Mouse (Mus musculus) MEL (cell line): ENCODE results near the gene Mylk. TPM values are rescaled to one million over a fixed set of nuclear protein-coding genes. Genes with fewer than 3 reads are reported as not detected.

Experiments used
- DNase-seq: peaks from one replicate; pipeline ENCODE4 v3.0.0; 2011; ENCODE audit warnings: low read depth, low spot score
- H3K27ac ChIP-seq: 2 replicates; pipeline ENCODE4 v1.5.1; 2012; ENCODE audit warnings: low read depth, mild to moderate bottlenecking, control low read depth, low read length, moderate library complexity; ENCODE audit not compliant: control insufficient read depth
- H3K27me3 ChIP-seq, 2 experiments: fragments of 150-350 bp in 1 of 2; sonication (generic) in 1 of 2; 2 replicates each; pipeline ENCODE4 v1.6.1; 2012; ENCODE audit warnings: low read length in 2 of 2, mild to moderate bottlenecking in 2 of 2, improper control_type of control experiment in 1 of 2, moderate library complexity in 1 of 2; ENCODE audit not compliant: insufficient read depth in 2 of 2, control insufficient read depth in 1 of 2
- H3K36me3 ChIP-seq, 2 experiments: 2 replicates each; pipeline ENCODE4 v1.6.1; 2012 to 2014; ENCODE audit warnings: low read length in 2 of 2, improper control_type of control experiment in 1 of 2, inconsistent platforms in 1 of 2, mild to moderate bottlenecking in 1 of 2; ENCODE audit not compliant: insufficient read depth in 2 of 2, control insufficient read depth in 1 of 2
- H3K4me1 ChIP-seq, 2 experiments: fragments of 150-350 bp in 1 of 2; sonication (generic) in 1 of 2; 2 replicates each; pipeline ENCODE4 v1.6.1; 2012; ENCODE audit warnings: low read length in 2 of 2, improper control_type of control experiment in 1 of 2, mild to moderate bottlenecking in 1 of 2; ENCODE audit not compliant: insufficient read depth in 2 of 2, control insufficient read depth in 1 of 2
- H3K4me3 ChIP-seq, 2 experiments: fragments of 150-350 bp in 1 of 2; sonication (generic) in 1 of 2; 2 replicates each; pipeline ENCODE4 v1.5.1; 2012; ENCODE audit warnings: low read depth in 2 of 2, low read length in 2 of 2, mild to moderate bottlenecking in 2 of 2, moderate library complexity in 2 of 2, control low read depth in 1 of 2, improper control_type of control experiment in 1 of 2; ENCODE audit not compliant: control insufficient read depth in 1 of 2, insufficient read depth in 1 of 2
- H3K79me2 ChIP-seq: 2 replicates; pipeline ENCODE4 v1.6.1; 2012; ENCODE audit warnings: mild to moderate bottlenecking, low read length, moderate library complexity; ENCODE audit not compliant: control insufficient read depth, poor library complexity, insufficient read depth
- H3K9ac ChIP-seq: 2 replicates; pipeline ENCODE4 v1.6.1; 2012; ENCODE audit warnings: low read depth, mild to moderate bottlenecking, control low read depth, low read length, moderate library complexity; ENCODE audit not compliant: control insufficient read depth, poor library complexity, severe bottlenecking
- H3K9me3 ChIP-seq: fragments of 150-350 bp; sonication (generic); replicated peaks from 2 replicates; pipeline ENCODE4 v1.6.1; 2012; ENCODE audit warnings: mild to moderate bottlenecking, low read length, improper control_type of control experiment, moderate library complexity; ENCODE audit not compliant: insufficient read depth
- BHLHE40 ChIP-seq: IDR thresholded peaks from 2 replicates; pipeline ENCODE4 v1.6.1; 2012; ENCODE audit warnings: low read depth, mild to moderate bottlenecking, inconsistent platforms, low read length, improper control_type of control experiment, borderline replicate concordance
- CHD1 ChIP-seq: IDR thresholded peaks from 2 replicates; pipeline ENCODE4 v1.6.1; 2012; ENCODE audit warnings: low read depth, mild to moderate bottlenecking, inconsistent platforms, low read length, improper control_type of control experiment
- CHD2 ChIP-seq: IDR thresholded peaks from 2 replicates; pipeline ENCODE4 v1.6.1; 2011; ENCODE audit warnings: low read length, improper control_type of control experiment
- ELF1 ChIP-seq: IDR thresholded peaks from 2 replicates; pipeline ENCODE4 v1.6.1; 2014; ENCODE audit warnings: low read depth, mild to moderate bottlenecking, inconsistent platforms, low read length, improper control_type of control experiment, moderate library complexity
- GABPA ChIP-seq: IDR thresholded peaks from 2 replicates; pipeline ENCODE4 v1.6.1; 2012; ENCODE audit warnings: low read depth, mild to moderate bottlenecking, inconsistent platforms, low read length, improper control_type of control experiment, moderate library complexity
- HCFC1 ChIP-seq: IDR thresholded peaks from 2 replicates; pipeline ENCODE4 v1.6.1; 2012; ENCODE audit warnings: low read depth, mild to moderate bottlenecking, inconsistent platforms, low read length, improper control_type of control experiment, moderate library complexity
- MEF2A ChIP-seq: IDR thresholded peaks from 2 replicates; pipeline ENCODE4 v1.6.1; 2014; ENCODE audit warnings: low read depth, mild to moderate bottlenecking, inconsistent platforms, low read length, improper control_type of control experiment; ENCODE audit not compliant: poor library complexity, insufficient replicate concordance, severe bottlenecking; ENCODE audit errors: extremely low read depth
- MYB ChIP-seq: IDR thresholded peaks from 2 replicates; pipeline ENCODE4 v1.6.1; 2011; ENCODE audit warnings: mild to moderate bottlenecking, low read depth, low read length, improper control_type of control experiment
- NELFE ChIP-seq: IDR thresholded peaks from 2 replicates; pipeline ENCODE4 v1.6.1; 2011; ENCODE audit warnings: low read depth, low read length, improper control_type of control experiment
- SMC3 ChIP-seq: IDR thresholded peaks from 2 replicates; pipeline ENCODE4 v1.6.1; 2011; ENCODE audit warnings: low read depth, low read length, improper control_type of control experiment
- TAL1 ChIP-seq: IDR thresholded peaks from 2 replicates; pipeline ENCODE4 v1.6.1; 2012; ENCODE audit warnings: mild to moderate bottlenecking, inconsistent platforms, low read length, moderate library complexity, mixed read lengths
- TBP ChIP-seq: IDR thresholded peaks from 2 replicates; pipeline ENCODE4 v1.8.0; 2011; ENCODE audit warnings: low read depth, low read length, improper control_type of control experiment
- TCF12 ChIP-seq: IDR thresholded peaks from 2 replicates; pipeline ENCODE4 v1.6.1; 2014; ENCODE audit warnings: low read depth, mild to moderate bottlenecking, inconsistent platforms, low read length, improper control_type of control experiment, moderate library complexity
- UBTF ChIP-seq: IDR thresholded peaks from 2 replicates; pipeline ENCODE4 v1.6.1; 2012; ENCODE audit warnings: low read depth, mild to moderate bottlenecking, inconsistent platforms, low read length, improper control_type of control experiment, moderate library complexity, borderline replicate concordance; ENCODE audit not compliant: insufficient read depth
- ZC3H11A ChIP-seq: IDR thresholded peaks from 2 replicates; pipeline ENCODE4 v1.6.1; 2012; ENCODE audit warnings: low read depth, mild to moderate bottlenecking, inconsistent platforms, low read length, improper control_type of control experiment
- ZNF384 ChIP-seq: IDR thresholded peaks from 2 replicates; pipeline ENCODE4 v1.6.1; 2012; ENCODE audit warnings: low read depth, mild to moderate bottlenecking, inconsistent platforms, low read length, improper control_type of control experiment
- polyA plus RNA-seq, 2 experiments: library from polyadenylated mRNA; stranded (reverse) in 1 of 2; unstranded in 1 of 2; fragments of >175 nt in 1 of 2; fragments of >200 nt in 1 of 2; gene quantifications; 2 replicates each; pipeline versions ENCODE4 v1.2.1 to v1.2.4; 2012; ENCODE audit warnings: low replicate concordance in 2 of 2, low read depth in 1 of 2; ENCODE audit not compliant: insufficient read length in 2 of 2, insufficient read depth in 1 of 2, missing spikeins in 1 of 2
- total RNA-seq: library from RNA; depleted of rRNA; stranded (reverse); fragments of 300-350 nt; gene quantifications from 2 replicates; pipeline ENCODE4 v1.2.3, GENCODE M21; 2012

Mylk gene
- total and polyA plus RNA-seq, 3 experiments: not detected

- Histone ChIP-seq H3K4me1 (no peaks in the 10 kb centered on the region), H3K9ac (no peak overlapping the region), H3K9me3 (no peaks in the 10 kb centered on the region), H3K4me3 (no peak overlapping the region), H3K27ac (no peak overlapping the region), H3K36me3 (no peaks in the 10 kb centered on the region), H3K27me3 (no peaks in the 10 kb centered on the region), H3K79me2 (no peaks in the 10 kb centered on the region)
- DNase-seq: no peak
- TF ChIP-seq ELF1 (no peak), TAL1 (no peak), NELFE (no peak), BHLHE40 (no peak)
Observed at GRCm38 (mm10) chr16:34994641-34995141, 249.7 kb downstream of the Mylk start.

- H3K27me3 ChIP-seq: no peaks in the 10 kb centered on the region
- DNase-seq: peak; percentile 68
- no peaks in the 10 kb centered on the region for H3K9me3 ChIP-seq
- H3K4me3 ChIP-seq: no peak overlapping the region
- no peak for TF ChIP-seq ZC3H11A
- no peak for TF ChIP-seq TBP
- TF ChIP-seq GABPA: no peak
- TF ChIP-seq ZNF384: no peak
- no peak overlapping the region for H3K27ac ChIP-seq
- no peak overlapping the region for H3K9ac ChIP-seq
- no peaks in the 10 kb centered on the region for H3K36me3 ChIP-seq
- H3K79me2 ChIP-seq: no peaks in the 10 kb centered on the region
- no peaks in the 10 kb centered on the region for H3K4me1 ChIP-seq
Observed at GRCm38 (mm10) chr16:34996133-34996532, 251.1 kb downstream of the Mylk start.

GRCm38 (mm10) chr16:34997052-34997451 lies 252.0 kb downstream of the Mylk start:
- Histone ChIP-seq H3K9ac (no peak overlapping the region), H3K27ac (no peak overlapping the region)
- TF ChIP-seq MYB (no peak), TCF12 (no peak), CHD2 (no peak), ZNF384 (no peak), UBTF (no peak), HCFC1 (no peak), ZC3H11A (no peak), GABPA (no peak), SMC3 (no peak), CHD1 (no peak), MEF2A (no peak)
- TF ChIP-seq, all 39 proteins: peak for 0
- Histone ChIP-seq H3K79me2 (no peaks in the 10 kb centered on the region), H3K4me1 (no peaks in the 10 kb centered on the region), H3K27me3 (no peaks in the 10 kb centered on the region), H3K36me3 (no peaks in the 10 kb centered on the region), H3K9me3 (no peaks in the 10 kb centered on the region), H3K4me3 (no peak overlapping the region)
- DNase-seq: no peak
